Mouse (Mus musculus) limb, embryonic 15.5 days (tissue): ENCODE data around the gene Ankfn1. TPM values are rescaled to one million over a fixed set of nuclear protein-coding genes. Genes with fewer than 3 reads are reported as not detected.

ENCODE experiments used
- polyA plus RNA-seq: library from polyadenylated mRNA; unstranded; fragments of >200 nt; fragmentation: Nextera tagmentation; extraction: Ambion mirVana; gene quantifications from 2 replicates; pipeline ENCODE4 v1.2.1, GENCODE M21; 2015

Gene Ankfn1
- polyA plus RNA-seq, 1 experiment from 2014 or later, result 0.50 TPM

Other genes starting within 250 kb of the Ankfn1 start
- gene Pctp, start 225.2 kb upstream of the Ankfn1 start, polyA plus RNA-seq, result 4.0 and 4.7 TPM in 2 replicates